Mouse (Mus musculus) MN1 (cell line): ENCODE data around the gene 1700030J22Rik.

Source experiments
- DNase-seq: peaks from one replicate; pipeline ENCODE4 v3.0.0-alpha.2; 2016; ENCODE audit warnings: low spot score

Gene 1700030J22Rik

GRCm38 (mm10) chr8:116951778-116952177 lies 27.0 kb downstream of the 1700030J22Rik start:
- DNase-seq = no peak

DNA sequence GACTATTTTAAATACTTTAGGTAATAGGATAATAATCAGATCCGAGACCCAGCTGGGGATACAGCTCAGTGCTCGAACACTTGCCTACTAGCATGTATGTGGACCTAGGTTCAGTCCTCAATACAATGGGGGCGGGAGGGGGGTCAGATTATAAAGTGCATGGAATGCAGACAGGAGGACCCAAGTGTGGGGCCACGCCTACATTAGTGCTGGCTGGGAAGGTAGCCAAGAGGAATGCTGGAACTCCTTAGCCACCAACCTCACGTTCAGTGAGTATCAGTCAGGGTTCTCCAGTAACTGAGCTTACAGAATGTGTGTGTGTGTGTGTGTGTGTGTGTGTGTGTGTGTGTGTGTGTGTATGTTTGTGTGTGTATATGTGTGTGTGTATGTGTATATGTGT lies 27.4 kb downstream of the 1700030J22Rik start:
- no peak for DNase-seq

- DNase-seq = no peak
Observed at GRCm38 (mm10) chr8:116947589-116947988, 31.2 kb downstream of the 1700030J22Rik start.

DNA sequence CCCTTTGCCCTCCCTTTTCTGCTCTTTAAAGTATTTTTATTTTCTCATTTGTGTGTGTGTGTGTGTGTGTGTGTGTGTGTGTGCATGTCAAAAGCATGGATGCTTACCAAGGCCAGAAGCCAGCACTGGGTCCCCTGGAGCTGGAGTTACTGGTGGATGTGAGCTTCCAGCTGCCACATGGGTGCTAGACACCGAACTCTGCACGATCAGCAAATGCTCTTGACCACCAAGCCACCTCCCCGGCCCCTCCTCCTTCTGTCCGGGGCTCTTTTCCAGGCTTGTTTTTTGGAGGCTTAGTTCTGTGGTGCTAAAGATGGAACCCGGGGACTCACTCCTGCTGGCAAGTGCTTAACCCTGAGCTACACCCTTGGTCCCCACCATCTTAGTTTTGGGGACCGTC lies 31.9 kb downstream of the 1700030J22Rik start:
- no peak for DNase-seq

DNA sequence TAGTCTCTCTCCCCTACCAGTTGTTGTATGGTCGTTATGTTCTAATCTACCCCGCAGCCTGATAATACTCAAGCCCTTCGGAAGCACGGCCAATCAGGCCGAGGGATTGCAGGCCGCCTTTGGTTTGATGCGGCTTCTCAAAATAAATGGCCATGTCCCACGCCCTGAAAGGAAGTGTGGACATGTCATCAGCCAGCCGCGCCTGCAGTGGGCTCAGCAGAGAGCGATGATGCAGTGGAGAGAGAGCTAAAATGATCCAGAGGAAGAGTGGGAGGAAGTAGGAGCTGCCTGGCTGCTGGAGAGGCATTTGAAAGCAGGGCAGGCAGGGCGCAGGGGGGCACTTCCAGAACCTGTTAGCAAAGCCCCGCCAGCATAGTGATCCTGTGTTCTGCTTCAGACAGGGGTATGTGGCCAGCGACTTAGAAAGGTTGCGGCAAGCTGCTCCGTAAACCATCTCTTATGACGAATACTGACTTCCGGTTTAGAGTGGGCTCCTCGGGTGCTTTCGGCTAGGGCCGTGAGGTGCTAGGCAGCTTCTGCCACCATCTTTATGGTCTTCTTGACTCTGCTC lies 32.4 kb downstream of the 1700030J22Rik start:
- DNase-seq = no peak

DNA sequence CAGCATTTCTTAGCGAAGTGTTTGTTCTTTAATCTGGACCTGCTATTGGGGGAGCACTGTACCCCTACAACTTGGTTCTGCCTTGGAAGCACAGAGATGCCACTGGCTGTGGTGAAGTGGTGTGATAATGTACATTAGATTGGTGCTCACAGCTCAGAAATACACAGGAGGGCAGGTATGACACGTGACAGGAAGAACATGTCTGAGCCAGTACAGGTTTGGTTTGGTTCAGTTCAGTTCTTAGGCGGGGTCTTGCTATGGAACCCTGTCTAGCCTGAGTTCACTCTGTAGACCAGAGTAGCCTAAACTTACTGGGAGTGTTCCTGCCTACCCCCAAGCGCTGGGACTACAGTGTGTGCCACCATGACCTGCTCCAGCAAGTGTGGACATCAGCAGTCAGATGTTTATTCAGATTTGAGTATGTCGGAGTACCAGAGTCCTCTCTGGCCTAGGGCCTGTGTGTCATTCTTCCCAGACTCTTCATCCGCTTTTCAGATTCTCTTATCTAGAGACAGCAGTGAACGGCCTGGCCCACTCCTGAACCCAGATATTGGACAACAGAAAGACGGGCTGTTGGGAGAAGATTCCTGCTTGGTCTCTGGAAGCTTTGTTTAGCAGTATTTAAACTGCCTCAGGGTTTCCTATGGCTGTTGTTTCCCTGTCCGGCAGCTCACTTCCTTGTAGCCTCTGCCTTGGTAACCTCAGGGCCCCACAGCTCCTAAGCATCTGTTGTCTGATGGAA lies 33.4 kb downstream of the 1700030J22Rik start:
- no peak for DNase-seq

GRCm38 (mm10) chr8:116944385-116944696 lies 34.4 kb downstream of the 1700030J22Rik start:
- no peak for DNase-seq

DNA sequence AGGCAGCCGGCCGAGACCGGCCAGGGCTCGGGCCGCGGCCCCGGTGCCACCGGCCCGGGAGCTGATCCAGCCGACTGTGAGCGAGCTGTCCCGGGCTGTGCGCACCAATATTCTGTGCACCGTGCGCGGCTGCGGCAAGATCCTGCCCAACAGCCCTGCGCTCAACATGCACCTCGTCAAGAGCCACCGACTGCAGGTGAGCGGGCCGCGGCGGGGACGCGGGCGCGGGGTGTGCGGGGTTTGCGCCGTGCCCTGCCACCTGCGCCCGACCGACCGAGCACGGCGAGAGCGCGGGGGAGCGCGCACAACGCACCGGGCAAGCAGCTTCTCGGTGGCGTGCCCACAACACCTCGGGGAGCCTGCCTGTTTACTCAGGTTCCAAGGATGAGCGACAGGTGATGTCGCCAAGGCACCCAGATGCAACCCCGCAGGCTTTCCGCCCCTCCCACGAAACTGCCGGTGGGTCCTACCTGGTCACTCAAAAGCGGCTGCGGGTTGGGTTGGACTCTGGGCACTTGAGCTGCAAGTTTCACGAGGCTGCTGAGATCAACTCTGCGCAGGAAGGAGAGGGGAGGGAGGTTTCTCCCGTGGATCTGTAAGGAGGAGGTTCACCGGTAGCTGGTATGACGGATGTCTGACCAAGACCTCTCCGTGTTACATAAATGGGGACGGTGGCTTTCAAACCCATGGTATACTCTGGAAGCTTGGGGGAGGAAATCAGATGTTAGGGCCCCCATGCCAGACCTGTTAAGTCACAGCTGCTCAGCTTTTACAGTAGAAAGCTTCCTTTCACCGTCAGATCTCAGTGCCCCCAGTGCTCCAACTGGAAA lies 35.0 kb downstream of the 1700030J22Rik start:
- DNase-seq = peak; percentile 57

GRCm38 (mm10) chr8:116943161-116943554 lies 35.6 kb downstream of the 1700030J22Rik start, which contains the start of gene Atmin:
Atmin (plus strand) TSS chr8:116943393.
- peak; percentile 97 for DNase-seq

DNA sequence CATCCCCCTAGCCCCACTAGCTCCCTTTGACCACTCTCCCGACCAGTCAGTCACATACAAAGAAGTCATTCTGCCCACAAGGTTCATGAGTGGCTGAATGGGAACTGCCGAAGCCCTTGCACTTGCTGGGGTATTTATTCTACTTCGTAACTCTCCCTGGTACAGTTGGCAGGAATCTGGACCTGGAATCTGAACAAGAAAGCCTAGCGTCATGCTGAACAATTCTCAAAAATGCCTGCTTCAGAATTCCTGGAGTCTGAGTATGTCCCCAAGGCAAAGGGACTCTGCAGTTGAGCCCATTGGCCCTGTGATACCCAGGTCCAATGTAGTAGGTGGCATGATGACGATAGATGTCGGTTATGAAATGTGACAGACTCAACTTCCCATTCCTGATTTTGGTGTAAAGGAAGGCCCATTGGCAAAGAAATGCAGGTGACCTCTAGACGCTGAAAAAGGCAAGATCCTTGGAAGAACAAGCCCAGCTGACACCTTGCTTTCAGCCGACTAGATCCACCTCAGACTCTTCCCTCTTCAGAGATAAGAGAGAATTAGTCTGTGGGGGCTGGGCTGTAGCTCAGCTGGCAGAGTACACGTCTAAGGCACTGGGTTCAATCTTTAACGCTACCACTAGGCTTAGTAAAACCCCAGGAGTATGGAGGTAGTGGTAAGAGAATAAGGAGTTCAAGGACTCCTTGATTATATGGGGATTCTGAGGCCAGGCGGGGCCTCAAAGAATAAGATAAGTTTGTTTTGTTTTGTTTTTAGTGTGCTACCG lies 36.3 kb downstream of the 1700030J22Rik start:
- DNase-seq = peak; percentile 22

- DNase-seq = no peak
Observed at GRCm38 (mm10) chr8:116935506-116935905, 43.3 kb downstream of the 1700030J22Rik start.

- DNase-seq = no peak
Observed at GRCm38 (mm10) chr8:116934976-116935375, 43.8 kb downstream of the 1700030J22Rik start.

DNA sequence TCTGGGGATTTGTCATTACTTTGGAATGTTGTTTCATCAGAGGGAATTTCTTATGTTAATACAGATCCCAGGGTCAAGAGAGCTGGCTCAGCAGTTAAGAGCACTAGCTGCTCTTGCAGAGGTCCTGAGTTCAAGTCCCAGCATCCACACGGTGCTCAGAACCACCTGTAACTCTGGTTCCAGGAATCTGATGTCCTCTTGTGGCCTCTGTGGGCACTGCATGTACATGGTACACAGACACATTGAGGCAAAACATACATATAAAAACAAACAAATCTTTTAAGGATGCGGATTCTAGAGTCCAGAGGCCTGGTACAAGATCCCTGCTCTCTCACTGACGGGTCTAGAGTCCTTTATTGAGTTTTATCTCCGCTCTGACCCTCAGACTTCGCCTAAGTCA lies 50.2 kb downstream of the 1700030J22Rik start:
- DNase-seq = no peak

GRCm38 (mm10) chr8:116927880-116928279 lies 50.9 kb downstream of the 1700030J22Rik start:
- DNase-seq = peak; percentile 46

GRCm38 (mm10) chr8:116923526-116923925 lies 55.2 kb downstream of the 1700030J22Rik start:
- DNase-seq = no peak

GRCm38 (mm10) chr8:116922060-116922757 lies 56.5 kb downstream of the 1700030J22Rik start:
- no peak for DNase-seq

- DNase-seq = peak; percentile 99
Observed at GRCm38 (mm10) chr8:116921337-116922059, 57.3 kb downstream of the 1700030J22Rik start, which contains the start of the genes Cmc2 and Cenpn. Cmc2 (minus strand) TSS chr8:116921455. Cenpn (plus strand) TSS chr8:116921730.

- no peak for DNase-seq
Observed at GRCm38 (mm10) chr8:116921005-116921336, 57.8 kb downstream of the 1700030J22Rik start.
